Mouse (Mus musculus): ENCODE measurements around the gene Ctnna2. TPM values are rescaled to one million over a fixed set of nuclear protein-coding genes. Genes with fewer than 3 reads are reported as not detected.

Ctnna2 gene
- polyA plus RNA-seq, 1 experiment: 0.70 TPM

GRCm38 (mm10) chr6:76981651-76982050 is 997.8 kb downstream of the Ctnna2 start:
- DNase-seq: no peak
- no peaks in the 10 kb centered on the region for H3K27me3 ChIP-seq (ENCODE audit: control insufficient read depth, insufficient read depth, low read length)
- no peak overlapping the region for H3K27ac ChIP-seq (ENCODE audit: control insufficient read depth, insufficient read depth, low read length)
- no peaks in the 10 kb centered on the region for H3K36me3 ChIP-seq (ENCODE audit: control insufficient read depth, insufficient read depth, low read length)
- no peak for TF ChIP-seq POLR2A (IDR thresholded peaks at IDR 0.05; ENCODE audit: control insufficient read depth, extremely low read depth, insufficient read depth, low read length, poor library complexity)
- TF ChIP-seq CTCF (IDR thresholded peaks at IDR 0.05; ENCODE audit: borderline replicate concordance, control insufficient read depth, extremely low read depth, insufficient read depth, low read length, poor library complexity): no peak
- H3K4me3 ChIP-seq (ENCODE audit: control insufficient read depth, insufficient read depth, low read length): no peak overlapping the region
- H3K4me1 ChIP-seq (replicated peaks; ENCODE audit: control insufficient read depth, insufficient read depth, low read length): no peaks in the 10 kb centered on the region
- 88% methylated on average over 1 of the region's 1 CpGs for WGBS

- Histone ChIP-seq H3K4me3 (ENCODE audit: control insufficient read depth, insufficient read depth, low read length) (no peak overlapping the region), H3K4me1 (replicated peaks; ENCODE audit: control insufficient read depth, insufficient read depth, low read length) (no peaks in the 10 kb centered on the region), H3K27me3 (ENCODE audit: control insufficient read depth, insufficient read depth, low read length) (no peaks in the 10 kb centered on the region), H3K36me3 (ENCODE audit: control insufficient read depth, insufficient read depth, low read length) (no peaks in the 10 kb centered on the region), H3K27ac (ENCODE audit: control insufficient read depth, insufficient read depth, low read length) (no peak overlapping the region)
- no peak for DNase-seq
- TF ChIP-seq CTCF (IDR thresholded peaks at IDR 0.05; ENCODE audit: borderline replicate concordance, control insufficient read depth, extremely low read depth, insufficient read depth, low read length, poor library complexity) (no peak), POLR2A (IDR thresholded peaks at IDR 0.05; ENCODE audit: control insufficient read depth, extremely low read depth, insufficient read depth, low read length, poor library complexity) (no peak)
- WGBS: 86% methylated on average over 5 of the region's 5 CpGs
These were observed 1000.1 kb downstream of the Ctnna2 start for GRCm38 (mm10) chr6:76979247-76979850.

DNA sequence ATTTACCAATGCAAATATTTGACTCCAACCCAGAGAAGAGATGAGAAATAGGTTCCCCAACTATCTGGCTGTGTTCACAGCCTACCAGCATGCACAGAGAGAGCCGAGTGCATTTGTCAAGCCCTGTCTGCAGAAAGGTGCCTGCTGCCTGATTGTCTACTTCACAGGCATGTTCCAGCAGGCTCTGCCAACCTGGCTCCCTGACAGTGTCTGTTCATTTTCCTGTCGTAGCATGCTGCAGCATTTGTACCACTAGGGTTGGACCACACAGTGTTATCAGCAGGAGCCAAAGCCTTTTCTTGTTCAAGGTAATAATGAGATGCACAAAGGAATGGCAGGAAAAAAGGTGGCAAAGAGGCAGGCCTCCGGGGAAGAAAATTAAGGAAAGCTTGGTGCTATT is 1001.7 kb downstream of the Ctnna2 start:
- H3K36me3 ChIP-seq (ENCODE audit: control insufficient read depth, insufficient read depth, low read length): no peaks in the 10 kb centered on the region
- H3K27ac ChIP-seq (ENCODE audit: control insufficient read depth, insufficient read depth, low read length): no peak overlapping the region
- H3K4me3 ChIP-seq (ENCODE audit: control insufficient read depth, insufficient read depth, low read length): no peak overlapping the region
- H3K27me3 ChIP-seq (ENCODE audit: control insufficient read depth, insufficient read depth, low read length): no peaks in the 10 kb centered on the region
- no peaks in the 10 kb centered on the region for H3K4me1 ChIP-seq (replicated peaks; ENCODE audit: control insufficient read depth, insufficient read depth, low read length)
- no peak for TF ChIP-seq POLR2A (IDR thresholded peaks at IDR 0.05; ENCODE audit: control insufficient read depth, extremely low read depth, insufficient read depth, low read length, poor library complexity)
- no peak for TF ChIP-seq CTCF (IDR thresholded peaks at IDR 0.05; ENCODE audit: borderline replicate concordance, control insufficient read depth, extremely low read depth, insufficient read depth, low read length, poor library complexity)
- 62% methylated on average over 3 of the region's 3 CpGs for WGBS
- no peak for DNase-seq

DNA sequence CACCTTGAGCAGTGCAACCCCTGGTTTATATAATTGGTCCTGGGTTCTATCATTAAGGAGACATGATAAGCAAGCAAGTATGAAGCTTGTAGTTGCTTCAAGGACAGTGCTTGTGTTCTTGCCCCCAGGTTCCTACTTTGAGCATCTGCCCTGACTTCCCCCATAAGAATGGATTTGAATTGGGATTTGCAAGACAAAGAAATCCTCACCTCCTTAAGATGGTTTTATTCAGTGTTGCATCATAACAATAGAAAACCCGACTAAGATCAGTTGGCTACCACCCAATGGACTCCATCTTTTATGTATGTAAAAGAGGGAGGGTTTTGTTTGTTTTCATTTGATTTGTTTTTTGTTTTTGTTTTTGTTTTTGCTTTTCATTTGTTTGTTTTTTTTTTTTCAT is 1005.2 kb downstream of the Ctnna2 start:
- WGBS: 95% methylated on average over 1 of the region's 1 CpGs
- Histone ChIP-seq H3K4me1 (replicated peaks; ENCODE audit: control insufficient read depth, insufficient read depth, low read length) (no peaks in the 10 kb centered on the region), H3K27ac (ENCODE audit: control insufficient read depth, insufficient read depth, low read length) (no peak overlapping the region), H3K36me3 (ENCODE audit: control insufficient read depth, insufficient read depth, low read length) (no peaks in the 10 kb centered on the region), H3K4me3 (ENCODE audit: control insufficient read depth, insufficient read depth, low read length) (no peak overlapping the region), H3K27me3 (ENCODE audit: control insufficient read depth, insufficient read depth, low read length) (no peaks in the 10 kb centered on the region)
- no peak for TF ChIP-seq POLR2A (IDR thresholded peaks at IDR 0.05; ENCODE audit: control insufficient read depth, extremely low read depth, insufficient read depth, low read length, poor library complexity)
- DNase-seq: no peak

DNA sequence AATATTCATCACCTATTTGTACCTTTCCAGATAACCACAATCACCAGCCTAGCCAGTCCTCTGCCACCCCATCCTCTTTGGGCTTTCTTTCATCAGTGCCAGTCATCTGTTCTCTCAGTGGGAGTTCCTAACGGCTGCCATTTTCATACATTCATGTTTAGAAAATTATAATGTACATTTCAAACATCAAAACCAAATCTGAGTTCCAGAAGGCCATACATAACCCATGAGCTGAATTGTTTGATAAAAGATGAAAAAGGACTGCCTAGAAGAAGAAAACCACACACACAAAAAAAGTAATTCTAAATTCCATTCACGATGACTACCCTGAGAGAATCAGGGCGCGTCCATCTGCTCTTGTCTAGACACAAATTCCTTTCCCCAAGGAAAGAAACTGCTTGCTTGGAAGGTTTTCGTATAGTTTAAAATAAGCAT is 1014.5 kb downstream of the Ctnna2 start:
- DNase-seq: no peak
- no peak for TF ChIP-seq POLR2A (IDR thresholded peaks at IDR 0.05; ENCODE audit: control insufficient read depth, extremely low read depth, insufficient read depth, low read length, poor library complexity)
- no peak for TF ChIP-seq CTCF (IDR thresholded peaks at IDR 0.05; ENCODE audit: borderline replicate concordance, control insufficient read depth, extremely low read depth, insufficient read depth, low read length, poor library complexity)
- no peaks in the 10 kb centered on the region for H3K27me3 ChIP-seq (ENCODE audit: control insufficient read depth, insufficient read depth, low read length)
- H3K4me3 ChIP-seq (ENCODE audit: control insufficient read depth, insufficient read depth, low read length): no peak overlapping the region
- 95% methylated on average over 5 of the region's 5 CpGs for WGBS
- no peaks in the 10 kb centered on the region for H3K4me1 ChIP-seq (replicated peaks; ENCODE audit: control insufficient read depth, insufficient read depth, low read length)
- H3K36me3 ChIP-seq (ENCODE audit: control insufficient read depth, insufficient read depth, low read length): no peaks in the 10 kb centered on the region
- H3K27ac ChIP-seq (ENCODE audit: control insufficient read depth, insufficient read depth, low read length): no peak overlapping the region

- H3K4me1 ChIP-seq (replicated peaks; ENCODE audit: control insufficient read depth, insufficient read depth, low read length): no peaks in the 10 kb centered on the region
- no peak for DNase-seq
- no peaks in the 10 kb centered on the region for H3K27me3 ChIP-seq (ENCODE audit: control insufficient read depth, insufficient read depth, low read length)
- no peak for TF ChIP-seq POLR2A (IDR thresholded peaks at IDR 0.05; ENCODE audit: control insufficient read depth, extremely low read depth, insufficient read depth, low read length, poor library complexity)
- no peak for TF ChIP-seq CTCF (IDR thresholded peaks at IDR 0.05; ENCODE audit: borderline replicate concordance, control insufficient read depth, extremely low read depth, insufficient read depth, low read length, poor library complexity)
- WGBS: 55% methylated on average over 4 of the region's 4 CpGs
- no peak overlapping the region for H3K4me3 ChIP-seq (ENCODE audit: control insufficient read depth, insufficient read depth, low read length)
- H3K36me3 ChIP-seq (ENCODE audit: control insufficient read depth, insufficient read depth, low read length): no peaks in the 10 kb centered on the region
- no peak overlapping the region for H3K27ac ChIP-seq (ENCODE audit: control insufficient read depth, insufficient read depth, low read length)
These were observed 1071.4 kb downstream of the Ctnna2 start for GRCm38 (mm10) chr6:76908086-76908485.

DNA sequence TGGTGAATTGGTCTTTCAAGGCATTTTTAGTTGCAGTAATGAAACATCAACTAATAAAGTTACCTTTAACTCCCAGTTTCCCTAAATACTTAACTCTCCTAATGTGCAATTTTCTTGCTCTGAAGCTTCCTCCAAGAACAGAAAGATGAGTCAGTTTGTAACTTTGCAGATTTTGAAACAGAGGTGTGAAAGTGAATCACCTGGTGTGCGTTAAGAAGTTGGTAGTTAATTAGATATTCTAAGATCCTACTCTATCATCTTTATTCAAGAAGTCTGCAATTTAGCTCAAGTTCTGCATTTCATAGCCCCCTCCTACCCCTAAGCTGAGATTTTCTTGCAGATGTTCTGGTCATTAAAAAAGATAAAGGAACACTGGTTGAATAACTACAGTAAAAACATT is 1082.3 kb downstream of the Ctnna2 start:
- WGBS: 89% methylated on average over 1 of the region's 1 CpGs
- no peaks in the 10 kb centered on the region for H3K4me1 ChIP-seq (replicated peaks; ENCODE audit: control insufficient read depth, insufficient read depth, low read length)
- H3K36me3 ChIP-seq (ENCODE audit: control insufficient read depth, insufficient read depth, low read length): no peaks in the 10 kb centered on the region
- H3K27me3 ChIP-seq (ENCODE audit: control insufficient read depth, insufficient read depth, low read length): no peaks in the 10 kb centered on the region
- TF ChIP-seq POLR2A (IDR thresholded peaks at IDR 0.05; ENCODE audit: control insufficient read depth, extremely low read depth, insufficient read depth, low read length, poor library complexity) (no peak), CTCF (IDR thresholded peaks at IDR 0.05; ENCODE audit: borderline replicate concordance, control insufficient read depth, extremely low read depth, insufficient read depth, low read length, poor library complexity) (no peak)
- H3K4me3 ChIP-seq (ENCODE audit: control insufficient read depth, insufficient read depth, low read length): no peak overlapping the region
- H3K27ac ChIP-seq (ENCODE audit: control insufficient read depth, insufficient read depth, low read length): no peak overlapping the region
- no peak for DNase-seq

Measured in thymus, adult 2 months (tissue).